Mouse (Mus musculus) stomach, postnatal 0 days (tissue): ENCODE results near the gene Draxin. TPM values are rescaled to one million over a fixed set of nuclear protein-coding genes. Genes with fewer than 3 reads are reported as not detected.

ENCODE experiments used
- ATAC-seq: fragments of 200-750 bp; cut with Nextera tagmentation; 2 replicates; pipeline ENCODE4 v1.8.0; 2017; ENCODE audit not compliant: low FRiP score, low TSS enrichment
- DNase-seq: peaks from one replicate; pipeline ENCODE4 v3.0.0-alpha.2; 2016; ENCODE audit warnings: low spot score
- H3K27ac ChIP-seq: fragments of 300-500 bp; sonication (generic); replicated peaks from 2 replicates; pipeline ENCODE4 v1.5.1; 2014; ENCODE audit warnings: mild to moderate bottlenecking, control low read depth
- H3K27me3 ChIP-seq: fragments of 300-500 bp; sonication (generic); 2 replicates; pipeline ENCODE4 v1.6.1; 2014; ENCODE audit warnings: low read length; ENCODE audit not compliant: control insufficient read depth, insufficient read depth
- H3K36me3 ChIP-seq: fragments of 300-500 bp; sonication (generic); 2 replicates; pipeline ENCODE4 v1.6.1; 2014; ENCODE audit warnings: low read length, mixed read lengths; ENCODE audit not compliant: control insufficient read depth, insufficient read depth
- H3K4me1 ChIP-seq: fragments of 300-500 bp; sonication (generic); replicated peaks from 2 replicates; pipeline ENCODE4 v1.6.1; 2014; ENCODE audit warnings: antibody characterized with exemption; ENCODE audit not compliant: control insufficient read depth, insufficient read depth
- H3K4me2 ChIP-seq: fragments of 300-500 bp; sonication (generic); replicated peaks from 2 replicates; pipeline ENCODE4 v1.6.1; 2014; ENCODE audit warnings: low read depth, mild to moderate bottlenecking, control low read depth, moderate library complexity
- H3K4me3 ChIP-seq: fragments of 300-500 bp; sonication (generic); 2 replicates; pipeline ENCODE4 v1.5.1; 2014; ENCODE audit warnings: low read depth, low read length, control low read depth
- H3K9ac ChIP-seq: fragments of 300-500 bp; sonication (generic); 2 replicates; pipeline ENCODE4 v1.6.1; 2014; ENCODE audit warnings: mild to moderate bottlenecking, low read length, control low read depth, mixed read lengths
- H3K9me3 ChIP-seq: fragments of 300-500 bp; sonication (generic); 2 replicates; pipeline ENCODE4 v1.6.1; 2016; ENCODE audit warnings: low read length; ENCODE audit not compliant: control insufficient read depth
- CTCF ChIP-seq: IDR thresholded peaks from 2 replicates; pipeline ENCODE4 v1.5.1; 2016; ENCODE audit warnings: antibody characterized with exemption, low read depth, mild to moderate bottlenecking, moderate library complexity
- EP300 ChIP-seq: optimal IDR thresholded peaks from 2 replicates; pipeline ENCODE3; 2016; ENCODE audit warnings: antibody characterized with exemption
- WGBS: fragments of 180-500 bp; shearing (Covaris S2); extraction: QIAGEN DNeasy Blood & Tissue Kit; methylation state at CpG from one replicate; pipeline ENCODE4 v1.1.7; 2014; 5-methylcytosine and 5-hydroxymethylcytosine counted together
- polyA plus RNA-seq: library from polyadenylated mRNA; unstranded; fragments of >200 nt; fragmentation: Nextera tagmentation; extraction: Ambion mirVana; gene quantifications from 2 replicates; pipeline ENCODE4 v1.2.1, GENCODE M21; 2015

Gene Draxin
- polyA plus RNA-seq, 1 experiment from 2014 or later, result not detected

DNA sequence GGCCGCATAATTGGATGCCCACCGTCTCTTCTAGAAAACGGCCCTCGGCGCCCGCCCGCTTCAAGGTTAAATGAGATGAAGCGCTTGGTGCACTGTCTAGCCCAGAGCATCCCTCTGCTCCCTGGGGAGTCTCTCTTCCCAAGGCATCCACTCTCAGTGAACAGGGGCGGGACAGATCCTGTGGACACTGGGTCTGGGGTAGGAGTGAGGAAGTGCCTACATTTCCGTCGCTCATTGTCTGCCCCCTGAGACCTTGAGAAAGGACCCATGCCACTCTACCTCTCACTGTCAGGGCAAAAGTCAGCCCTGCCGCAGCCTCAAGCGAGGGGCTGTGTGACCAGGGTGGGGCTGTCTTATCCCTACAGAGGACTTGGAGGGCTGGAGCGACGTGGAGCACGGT is 34.0 kb upstream of the Draxin start:
- Histone ChIP-seq H3K36me3 (no peaks in the 10 kb centered on the region), H3K9ac (no peak overlapping the region), H3K4me2 (peak overlapping the region; percentile 45; the same call in 1 of the 2 replicates), H3K27ac (no peak overlapping the region), H3K9me3 (no peaks in the 10 kb centered on the region), H3K4me1 (no peaks in the 10 kb centered on the region), H3K27me3 (peaks cover 24% of the 10 kb centered on the region), H3K4me3 (no peak overlapping the region)
- ATAC-seq (no peak), DNase-seq (no peak)
- TF ChIP-seq CTCF (no peak), EP300 (no peak)
- WGBS, result 2% methylated on average over 16 of the region's 16 CpGs

DNA sequence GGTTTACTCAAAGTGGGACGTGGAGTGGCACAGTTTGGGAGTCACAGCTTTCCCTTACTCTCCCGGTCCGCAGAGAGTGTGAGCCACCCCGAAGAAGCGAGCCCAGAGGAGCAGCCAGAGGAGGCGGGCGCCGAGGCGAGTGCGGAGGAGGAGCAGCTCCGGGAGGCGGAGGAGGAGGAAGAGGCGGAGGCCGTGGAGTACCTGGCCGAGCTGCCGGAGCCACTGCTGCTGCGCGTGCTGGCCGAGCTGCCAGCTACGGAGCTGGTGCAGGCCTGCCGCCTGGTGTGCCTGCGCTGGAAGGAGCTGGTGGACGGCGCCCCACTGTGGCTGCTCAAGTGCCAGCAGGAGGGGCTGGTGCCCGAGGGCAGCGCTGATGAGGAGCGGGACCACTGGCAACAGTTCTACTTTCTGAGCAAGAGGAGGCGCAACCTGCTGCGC is 33.5 kb upstream of the Draxin start:
- Histone ChIP-seq H3K4me2 (peak overlapping the region; percentile 45), H3K27ac (no peak overlapping the region), H3K9ac (no peak overlapping the region), H3K27me3 (peaks cover 24% of the 10 kb centered on the region), H3K9me3 (no peaks in the 10 kb centered on the region), H3K36me3 (no peaks in the 10 kb centered on the region), H3K4me1 (no peaks in the 10 kb centered on the region), H3K4me3 (peak overlapping the region; percentile 25; the same call in 1 of the 2 replicates)
- DNase-seq (peak; percentile 89), ATAC-seq (peak; percentile 77)
- under 1% methylated on average over 29 of the region's 29 CpGs for WGBS
- peak; percentile 89 for TF ChIP-seq CTCF
- TF ChIP-seq EP300, result no peak

DNA sequence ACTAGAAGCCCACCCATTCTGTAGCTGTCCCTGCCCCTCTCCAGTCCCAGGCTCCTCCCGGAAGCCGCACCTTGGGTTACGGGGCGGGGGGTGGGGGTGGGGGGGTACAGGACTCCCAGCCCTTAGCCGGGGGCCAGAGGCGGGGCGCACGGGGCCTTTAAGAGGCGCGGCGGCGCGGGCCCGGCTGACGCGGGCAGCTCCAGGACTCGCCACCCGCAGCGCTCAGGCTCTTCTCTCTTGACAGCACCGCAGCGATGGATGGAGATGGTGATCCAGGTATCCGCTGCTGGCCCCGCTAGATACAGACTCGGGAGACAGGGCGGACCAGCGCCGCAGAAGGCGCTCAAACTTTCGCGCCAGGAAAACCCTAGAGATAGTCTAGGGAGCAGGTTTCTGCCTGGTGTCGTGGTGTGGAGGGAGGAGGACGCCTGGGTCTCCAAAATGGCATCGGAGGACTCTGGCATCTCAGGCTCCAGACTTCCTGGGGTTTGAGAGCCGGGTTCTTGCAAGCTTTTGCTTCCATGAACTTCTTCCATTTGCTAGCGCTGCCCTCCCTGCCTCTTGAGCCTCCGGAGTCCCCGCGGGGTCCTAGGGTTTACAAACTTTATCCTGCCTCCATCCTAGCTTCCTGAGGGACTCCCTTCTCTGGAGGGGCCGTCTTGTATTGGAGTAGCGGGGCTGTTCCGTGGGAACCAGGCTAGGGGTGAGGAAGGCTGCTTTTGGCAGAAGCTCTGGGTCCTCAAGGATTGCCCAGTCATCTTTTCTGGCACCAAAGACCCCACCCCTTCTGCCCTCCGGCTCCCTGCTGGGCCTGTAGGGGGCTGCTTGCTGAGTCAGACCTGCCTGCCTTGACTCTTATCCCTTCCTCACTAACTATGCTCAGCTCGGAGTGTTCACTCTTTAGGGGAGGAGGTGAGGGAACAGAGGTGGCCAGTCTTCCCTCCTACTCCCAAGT is 30.2 kb upstream of the Draxin start, which contains the start of the genes Fbxo44 and Fbxo2:
Fbxo44 (minus strand) TSS at position 47 of the 955 bp plus-strand sequence.
Fbxo2 (plus strand) TSS at position 186 of the 955 bp plus-strand sequence.
- H3K4me3 ChIP-seq, result peak within 1 kb of the TSS; percentile 59
- WGBS, result 1% methylated on average over 40 of the region's 43 CpGs
- ATAC-seq (peak; percentile 46), DNase-seq (no peak)
- no peaks in the 10 kb centered on the region for H3K36me3 ChIP-seq
- H3K4me1 ChIP-seq, result no peaks in the 10 kb centered on the region
- TF ChIP-seq EP300, result no peak
- no peak for TF ChIP-seq CTCF
- H3K27me3 ChIP-seq, result peaks cover 16% of the 10 kb centered on the region
- H3K27ac ChIP-seq, result peak within 1 kb of the TSS; percentile 35; the same call in 1 of the 2 replicates
- H3K9ac ChIP-seq, result peak within 1 kb of the TSS; percentile 71
- H3K4me2 ChIP-seq, result peak within 1 kb of the TSS; percentile 99
- no peaks in the 10 kb centered on the region for H3K9me3 ChIP-seq

DNA sequence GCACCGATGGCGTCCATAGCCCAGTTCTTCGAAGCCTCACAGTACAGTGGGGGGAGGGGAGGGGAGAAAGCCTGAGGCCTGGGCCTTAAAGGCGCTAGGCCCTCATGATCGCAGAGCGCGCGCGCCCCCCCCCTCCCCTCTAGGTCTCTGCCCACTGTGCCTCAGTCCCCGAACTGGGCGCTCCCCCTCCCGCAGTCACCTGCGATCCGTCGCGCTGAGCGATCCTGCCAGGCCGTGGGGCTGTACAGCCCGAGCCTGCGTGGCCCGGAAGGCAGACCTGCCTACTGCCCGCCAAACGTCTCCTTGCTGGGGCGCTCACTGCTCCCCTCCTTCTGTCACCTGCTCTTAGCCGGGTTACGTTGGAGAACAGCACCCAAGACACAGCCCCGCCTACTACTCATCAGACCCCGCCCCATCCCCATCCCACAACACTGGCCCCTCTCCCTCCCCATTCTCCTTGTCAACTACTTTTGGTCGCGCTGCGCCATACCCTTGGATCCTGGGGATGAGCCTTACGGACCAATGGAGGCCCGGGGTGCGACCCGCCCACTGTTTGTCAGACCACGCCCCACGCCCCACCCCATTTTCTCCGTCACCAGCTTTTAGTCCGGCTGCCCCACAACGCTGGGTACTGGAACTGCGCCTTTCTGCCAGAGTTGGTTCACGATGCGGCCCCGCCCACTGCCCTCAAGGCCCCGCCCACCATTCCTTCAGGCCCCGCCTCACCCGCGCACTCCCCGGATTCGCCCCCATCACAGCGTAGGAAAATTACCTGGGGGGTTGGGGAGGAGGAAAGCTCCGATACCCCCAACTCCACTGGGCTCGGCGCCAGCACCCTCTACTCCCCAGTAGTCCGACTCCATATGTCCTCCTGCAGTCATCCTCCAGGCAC is 29.3 kb upstream of the Draxin start:
- Histone ChIP-seq H3K4me3 (peak overlapping the region; percentile 59), H3K9me3 (no peaks in the 10 kb centered on the region), H3K27me3 (peaks cover 9% of the 10 kb centered on the region; the same call in 1 of the 2 replicates), H3K4me1 (no peaks in the 10 kb centered on the region), H3K9ac (peak overlapping the region; percentile 71), H3K4me2 (peak overlapping the region; percentile 99), H3K27ac (peak overlapping the region; percentile 35; the same call in 1 of the 2 replicates), H3K36me3 (no peaks in the 10 kb centered on the region)
- DNase-seq (peak; percentile 94), ATAC-seq (peak; percentile 89)
- under 1% methylated on average over 40 of the region's 55 CpGs for WGBS
- TF ChIP-seq EP300 (no peak), CTCF (peak; percentile 49)

DNA sequence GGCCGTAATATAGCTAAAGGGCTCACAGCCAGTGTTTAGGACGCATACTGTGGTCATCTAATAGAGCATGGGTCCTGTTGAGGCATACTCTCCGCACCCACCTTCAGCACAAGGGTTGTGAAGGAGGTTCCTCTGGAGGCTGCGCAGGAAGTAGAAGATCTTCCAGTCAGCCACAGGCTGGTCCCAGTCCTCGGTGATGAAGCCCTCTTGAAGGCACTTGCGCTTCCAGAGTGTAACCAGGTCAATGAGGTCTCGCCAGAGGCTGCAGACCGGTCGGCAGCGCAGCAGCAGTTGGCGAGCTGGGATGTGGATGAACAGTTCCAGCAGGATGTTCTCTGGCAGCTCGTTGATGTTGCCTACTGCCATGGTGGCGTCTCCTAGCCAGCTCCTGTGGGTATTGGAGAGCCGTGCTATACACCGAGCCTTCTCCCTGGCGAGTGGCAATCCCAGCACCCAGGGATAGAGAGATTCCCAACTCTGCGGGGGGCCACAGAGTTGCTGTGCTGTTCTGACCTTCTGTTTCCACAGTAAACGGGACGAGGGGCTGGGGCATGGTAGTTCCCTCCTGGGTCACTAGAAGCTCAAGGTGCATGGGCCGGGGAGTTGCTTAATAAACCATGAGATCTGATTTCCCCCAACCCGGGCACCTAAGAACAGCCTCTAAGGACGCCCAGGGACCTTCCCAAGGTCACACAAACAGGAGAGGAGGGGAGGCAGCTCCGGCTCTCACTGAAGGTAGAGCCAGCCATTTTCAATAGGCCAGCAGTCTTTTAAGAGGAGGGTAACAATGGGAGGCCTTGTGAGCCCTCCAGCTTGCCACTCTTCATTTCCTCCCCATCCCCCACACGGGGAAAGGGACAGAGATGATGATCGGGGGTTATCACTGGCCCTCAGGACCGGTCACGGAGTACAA is 28.2 kb upstream of the Draxin start:
- 45% methylated on average over 27 of the region's 27 CpGs for WGBS
- H3K27ac ChIP-seq, result no peak overlapping the region

More for the DNA sequence above, 28.2 kb upstream of the Draxin start:
- H3K36me3 ChIP-seq, result no peaks in the 10 kb centered on the region
- peak overlapping the region; percentile 99 for H3K4me2 ChIP-seq
- peak overlapping the region; percentile 71 for H3K9ac ChIP-seq
- ATAC-seq, result no peak
- H3K27me3 ChIP-seq, result peaks cover 7% of the 10 kb centered on the region; the same call in 1 of the 2 replicates
- H3K9me3 ChIP-seq, result no peaks in the 10 kb centered on the region
- no peak for DNase-seq
- TF ChIP-seq EP300 (no peak), CTCF (no peak)
- no peaks in the 10 kb centered on the region for H3K4me1 ChIP-seq
- peak overlapping the region; percentile 59 for H3K4me3 ChIP-seq
